Mouse (Mus musculus): Measurements from ENCODE around the gene Dph7.

DNA sequence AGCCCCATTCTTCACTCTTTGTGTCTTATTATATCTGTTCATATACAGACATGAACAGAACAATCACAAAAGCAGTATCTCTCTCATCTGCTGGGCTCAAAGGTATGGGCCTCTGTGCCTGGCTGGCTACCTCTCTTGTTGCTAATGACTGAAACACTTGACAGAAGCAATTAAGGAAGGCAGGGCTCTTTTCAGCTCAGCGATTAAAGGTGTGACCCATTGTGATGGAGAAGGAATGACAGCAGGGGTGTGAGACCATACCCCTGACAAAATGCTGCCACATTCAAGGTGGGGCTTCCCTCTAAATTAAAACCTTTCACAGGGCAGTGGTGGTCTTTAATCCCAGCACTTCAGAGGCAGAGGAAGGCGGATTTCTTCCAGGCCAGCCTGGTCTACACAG, 25.6 kb downstream of the Dph7 start:
- TF ChIP-seq GATA1 (IDR thresholded peaks at IDR 0.05; ENCODE audit: borderline replicate concordance, low read length) (no peak), FLI1 (IDR thresholded peaks at IDR 0.05; ENCODE audit: low read length) (no peak)

All from megakaryocyte, embryonic 14.5 days (primary cell).